Mouse (Mus musculus) kidney, adult 18-20 months (tissue): ENCODE data around the gene Psme1.

ENCODE experiments used
- DNase-seq: peaks from one replicate; pipeline ENCODE4 v3.0.0; 2021

The Psme1 gene

DNA sequence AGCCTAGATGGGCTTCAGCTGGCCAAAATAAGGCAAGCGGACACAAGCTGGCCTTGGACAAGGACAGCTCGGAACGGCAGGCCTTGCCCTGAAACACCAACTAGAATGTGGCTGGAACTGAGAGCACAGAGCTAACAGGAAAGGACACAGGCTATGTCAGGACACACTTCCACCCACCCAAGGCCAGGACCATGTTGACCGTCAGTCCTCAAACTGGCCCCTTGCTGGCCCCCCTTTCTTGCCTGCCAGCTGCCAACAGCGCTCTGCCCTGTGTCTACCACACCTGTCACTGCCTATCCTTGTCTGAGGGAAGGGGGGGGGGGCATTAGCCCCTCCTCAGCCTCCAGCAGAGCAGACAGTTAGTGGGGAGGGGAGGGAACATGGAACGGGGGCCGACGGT, 2.6 kb upstream of the Psme1 start, which contains the start of gene Fitm1:
TSS of gene Fitm1 (plus strand) at position 316 of the 400 bp plus-strand sequence.
- DNase-seq, result no peak

DNA sequence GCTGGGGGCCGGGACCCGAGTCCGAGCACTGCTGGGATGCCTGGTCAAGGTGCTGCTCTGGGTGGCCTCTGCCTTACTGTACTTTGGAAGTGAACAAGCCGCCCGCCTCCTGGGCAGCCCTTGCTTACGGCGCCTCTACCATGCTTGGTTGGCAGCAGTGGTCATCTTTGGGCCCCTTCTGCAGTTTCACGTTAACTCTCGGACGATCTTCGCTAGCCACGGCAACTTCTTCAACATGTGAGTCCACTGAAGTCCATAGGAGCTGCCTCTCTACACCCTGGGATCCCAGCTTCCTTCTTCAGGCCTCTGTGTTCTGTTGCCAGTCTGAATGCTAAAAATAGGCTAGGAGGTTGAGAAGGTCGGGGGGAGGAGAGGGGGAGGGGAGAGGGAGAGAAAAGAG, 2.2 kb upstream of the Psme1 start:
- DNase-seq, result peak; percentile 53

DNA sequence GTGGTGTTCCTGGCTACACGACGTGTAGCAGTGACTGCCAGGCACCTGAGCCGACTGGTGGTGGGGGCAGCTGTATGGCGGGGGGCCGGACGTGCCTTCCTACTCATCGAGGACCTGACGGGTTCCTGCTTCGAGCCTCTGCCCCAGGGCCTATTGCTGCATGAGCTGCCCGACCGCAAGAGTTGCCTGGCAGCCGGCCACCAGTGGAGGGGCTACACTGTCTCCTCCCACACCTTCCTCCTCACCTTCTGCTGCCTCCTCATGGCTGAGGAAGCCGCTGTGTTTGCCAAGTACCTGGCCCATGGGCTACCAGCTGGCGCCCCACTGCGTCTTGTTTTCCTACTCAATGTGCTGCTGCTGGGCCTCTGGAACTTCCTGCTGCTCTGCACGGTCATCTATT, 1.5 kb upstream of the Psme1 start:
- peak; percentile 27 for DNase-seq

DNA sequence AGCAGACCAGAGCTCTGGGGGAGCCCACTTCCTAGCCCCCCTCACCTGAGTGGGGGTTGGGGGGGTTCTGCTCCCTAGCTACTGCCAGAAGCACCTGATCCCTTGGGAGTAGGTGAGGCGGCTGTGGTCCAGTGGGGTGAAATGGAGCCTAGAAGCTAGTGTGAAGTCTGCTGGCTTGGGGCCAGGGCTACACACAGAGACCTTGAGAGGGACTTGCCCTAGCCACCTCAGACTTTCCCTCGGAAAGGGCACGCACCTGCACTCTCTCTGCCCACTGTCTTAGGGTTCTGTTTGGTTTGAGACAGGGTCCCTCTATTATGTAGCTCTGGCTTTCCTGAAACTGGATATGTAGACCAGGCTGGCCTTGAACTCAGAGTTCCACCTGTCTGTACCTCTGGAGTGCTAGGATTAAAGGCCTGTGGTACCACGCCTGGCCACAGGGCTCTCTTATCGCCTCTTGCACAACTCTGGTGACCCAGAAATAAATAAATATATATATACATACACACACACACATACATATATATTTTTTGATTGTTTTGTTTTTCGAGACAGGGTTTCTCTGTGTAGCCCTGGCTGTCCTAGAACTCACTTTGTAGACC, 846 bp downstream of the Psme1 start:
- DNase-seq, result peak; percentile 78

DNA sequence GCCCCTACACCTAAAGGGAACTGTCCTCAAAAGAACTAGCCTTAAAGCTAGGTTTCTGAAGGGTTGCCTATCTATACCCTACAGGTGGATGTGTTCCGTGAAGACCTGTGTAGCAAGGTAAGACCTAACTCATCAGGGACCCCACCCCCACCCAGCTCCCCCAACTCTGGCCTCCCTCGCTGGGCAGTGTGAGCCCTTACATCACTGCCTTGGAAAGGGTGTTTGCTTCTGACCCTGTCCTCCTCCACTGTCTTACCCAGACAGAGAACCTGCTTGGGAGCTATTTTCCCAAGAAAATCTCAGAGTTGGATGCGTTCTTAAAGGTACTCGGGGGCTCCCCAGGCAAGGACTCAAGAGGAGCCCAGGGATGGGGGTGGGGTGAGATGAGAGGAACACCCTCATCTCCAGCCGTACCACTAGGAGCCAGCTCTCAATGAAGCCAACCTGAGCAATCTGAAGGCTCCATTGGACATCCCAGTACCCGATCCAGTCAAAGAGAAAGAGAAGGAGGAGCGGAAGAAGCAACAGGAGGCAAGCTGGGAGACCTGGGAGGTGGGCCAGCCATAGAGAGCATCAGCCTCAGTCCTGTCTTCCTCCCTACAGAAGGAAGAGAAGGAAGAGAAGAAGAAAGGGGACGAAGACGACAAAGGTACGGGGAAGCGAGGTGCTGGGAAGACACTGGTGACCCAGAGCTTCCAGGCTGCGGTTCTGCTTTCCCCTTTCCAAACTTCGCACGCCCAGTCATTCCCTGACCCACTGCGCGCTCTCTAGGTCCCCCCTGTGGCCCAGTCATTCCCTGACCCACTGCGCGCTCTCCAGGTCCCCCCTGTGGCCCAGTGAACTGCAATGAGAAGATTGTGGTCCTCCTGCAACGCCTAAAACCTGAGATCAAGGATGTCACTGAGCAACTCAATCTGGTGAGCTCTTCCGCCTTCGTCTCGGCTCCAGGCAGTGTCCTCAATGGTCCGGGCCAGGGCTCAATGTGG, 1.9 kb downstream of the Psme1 start:
- no peak for DNase-seq

DNA sequence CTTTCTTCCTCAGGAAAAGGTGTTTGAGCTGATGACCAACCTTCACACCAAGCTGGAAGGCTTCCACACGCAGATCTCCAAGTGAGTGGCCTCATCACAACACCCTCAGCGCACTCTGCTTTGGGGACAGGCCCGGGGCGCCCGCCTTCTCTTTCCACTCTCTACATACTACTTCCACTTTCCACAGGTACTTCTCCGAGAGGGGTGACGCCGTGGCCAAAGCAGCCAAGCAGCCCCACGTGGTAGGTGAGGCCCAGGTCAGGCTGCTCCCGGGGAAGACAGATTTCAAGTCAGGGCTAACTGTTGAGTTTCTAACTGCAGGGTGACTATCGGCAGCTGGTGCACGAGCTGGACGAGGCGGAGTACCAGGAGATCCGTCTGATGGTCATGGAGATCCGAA, 2.8 kb downstream of the Psme1 start:
- no peak for DNase-seq

DNA sequence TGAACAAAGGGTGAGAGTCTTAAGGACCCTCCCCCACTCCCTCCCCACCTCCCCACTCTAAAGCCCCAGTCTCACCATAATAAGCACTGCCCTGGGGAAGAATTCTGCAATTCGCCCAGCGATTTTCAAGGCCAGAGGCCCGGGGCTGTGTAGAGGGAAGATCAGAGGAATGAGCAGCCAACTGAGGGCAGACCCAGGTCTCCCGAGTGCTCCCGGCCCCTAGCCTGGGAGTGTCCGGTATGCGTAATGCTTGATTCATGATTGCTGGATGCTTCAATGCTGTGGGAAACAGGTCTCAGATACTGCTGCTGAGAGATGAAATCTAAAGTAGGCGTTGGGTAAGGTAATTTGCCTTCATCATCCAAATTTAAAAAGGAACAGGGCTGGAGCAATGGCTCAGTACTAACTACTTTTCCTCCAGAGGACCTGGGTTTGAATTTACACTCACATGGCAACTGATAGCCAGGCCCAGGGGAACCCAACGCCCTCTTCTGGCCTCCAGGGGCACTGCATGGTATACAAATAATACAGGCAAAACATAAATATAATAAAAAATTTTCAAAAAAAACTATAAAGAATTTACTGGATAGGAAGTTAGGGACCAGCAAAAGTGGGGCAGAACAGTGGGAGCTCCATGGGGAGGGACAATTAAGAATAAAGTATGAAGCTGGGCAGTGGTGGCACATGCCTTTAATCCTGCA, 4.2 kb downstream of the Psme1 start:
- no peak for DNase-seq

DNA sequence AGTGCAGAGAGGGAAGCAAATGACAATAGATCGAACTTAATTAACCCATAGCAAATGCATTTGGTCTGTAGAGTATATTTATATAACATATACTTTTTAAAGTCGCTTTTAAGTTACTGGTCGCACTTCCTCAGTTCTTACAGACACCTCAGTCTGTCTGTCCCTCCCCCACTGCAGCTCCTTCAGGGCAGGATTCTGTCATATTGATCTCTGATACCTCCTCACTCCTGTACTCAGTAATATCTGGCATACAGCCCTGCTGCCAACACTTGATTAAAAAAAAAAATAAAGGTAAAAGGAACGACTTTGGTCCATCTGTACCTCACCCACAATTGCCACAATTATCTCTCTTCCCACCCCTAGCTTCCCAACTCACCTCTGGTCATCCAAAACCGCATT, 6.4 kb downstream of the Psme1 start:
- DNase-seq, result no peak

DNA sequence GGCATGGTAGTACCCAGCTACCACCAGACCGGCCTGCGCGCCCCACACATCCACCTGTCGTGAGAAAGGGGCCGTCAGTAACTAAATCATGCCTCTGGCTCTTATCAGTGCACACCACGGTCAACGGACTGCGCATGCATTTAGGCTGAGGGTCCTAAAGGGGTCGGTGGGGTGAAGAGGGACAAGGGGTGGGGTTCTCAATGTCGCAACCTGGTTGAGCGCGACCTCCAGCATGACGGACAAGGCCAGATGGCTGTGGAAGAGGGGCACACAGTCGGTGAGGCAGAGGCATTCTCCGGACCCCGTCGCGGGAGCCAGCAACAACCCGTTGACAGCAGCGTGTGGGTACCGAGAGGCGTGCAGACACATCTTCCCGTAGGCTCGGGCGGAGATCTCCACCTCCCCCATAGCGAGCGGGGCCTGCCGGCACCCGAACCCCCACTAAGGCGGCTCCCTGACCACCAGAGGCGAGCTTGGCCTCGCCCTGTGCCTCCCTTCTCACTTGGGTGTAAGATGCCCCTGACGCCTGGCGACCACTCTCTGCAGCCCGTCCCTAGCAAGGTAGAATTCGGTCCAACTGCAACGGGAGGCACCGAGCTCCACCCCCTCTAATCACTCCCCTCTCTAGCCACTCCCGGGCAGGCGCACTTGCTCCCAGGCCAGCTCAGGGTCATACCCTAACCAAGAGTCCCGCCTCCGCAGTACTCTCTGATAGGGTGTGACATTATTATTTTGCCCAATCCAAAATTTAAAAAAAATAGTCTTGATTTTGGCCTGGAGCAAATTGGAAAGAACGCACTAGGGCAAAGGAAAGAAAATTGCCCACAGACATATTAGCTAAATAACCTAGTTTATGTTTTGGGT, 7.0 kb downstream of the Psme1 start, which contains the start of gene Emc9:
TSS of gene Emc9 (minus strand) at position 601 of the 864 bp plus-strand sequence.
- DNase-seq, result peak; percentile 84

DNA sequence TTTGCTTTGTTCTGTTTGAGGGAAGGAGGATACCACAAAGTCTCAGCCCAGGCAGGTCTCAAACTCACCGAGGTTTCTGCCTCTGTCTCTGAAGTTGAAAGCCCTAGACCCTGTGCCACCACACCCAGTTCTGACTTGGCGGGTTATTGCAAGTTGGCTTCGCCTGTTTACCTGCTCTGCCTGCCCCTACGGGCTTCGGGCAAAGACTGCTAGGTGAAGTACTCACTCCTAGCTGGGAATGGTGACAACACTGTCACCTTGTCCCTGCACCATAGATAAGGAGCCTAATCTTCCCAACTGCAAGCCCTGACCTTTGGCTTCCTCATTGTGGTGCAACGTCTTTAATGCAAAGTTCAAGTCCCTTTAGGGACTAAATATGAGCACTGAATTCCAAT, 7.6 kb downstream of the Psme1 start:
- DNase-seq, result no peak

DNA sequence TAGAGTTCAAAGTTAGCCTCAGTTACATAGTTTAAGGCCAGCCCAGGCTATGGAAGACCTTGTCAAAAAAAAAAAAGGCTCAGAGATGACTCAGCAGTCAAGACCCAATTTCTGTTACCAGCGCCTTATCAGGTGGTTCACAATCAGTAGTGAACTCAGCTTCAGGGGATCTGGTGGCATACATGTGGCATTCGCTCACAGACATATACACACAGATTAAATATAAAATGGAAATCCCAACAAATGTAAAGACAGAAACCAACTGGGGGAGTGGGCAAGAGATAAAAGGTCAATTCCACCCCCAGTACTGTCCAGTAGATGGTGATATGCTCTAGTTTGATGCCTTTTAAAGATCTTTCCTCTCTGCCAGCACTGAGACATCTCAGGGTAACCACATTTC, 8.2 kb downstream of the Psme1 start:
- no peak for DNase-seq

DNA sequence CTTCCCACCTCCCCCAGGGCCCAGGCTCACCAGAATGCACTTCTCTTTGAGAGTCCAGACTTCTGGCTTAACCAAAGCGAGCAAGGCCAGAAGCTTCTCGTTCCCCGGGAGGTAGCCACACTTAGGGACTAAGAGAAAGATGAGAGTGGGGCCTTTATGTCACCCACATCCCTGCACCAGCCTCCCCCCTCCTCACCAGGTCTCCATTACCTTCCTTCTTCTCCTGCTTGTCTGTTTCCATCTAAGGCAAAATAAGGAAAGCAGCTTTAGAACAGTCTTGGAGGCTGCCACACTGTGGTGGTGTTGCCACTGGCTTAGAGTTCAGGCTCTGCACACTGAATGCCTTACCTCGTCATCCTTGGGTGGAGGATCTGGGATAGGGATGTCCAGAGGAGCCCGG, 11.3 kb downstream of the Psme1 start:
- DNase-seq, result no peak

DNA sequence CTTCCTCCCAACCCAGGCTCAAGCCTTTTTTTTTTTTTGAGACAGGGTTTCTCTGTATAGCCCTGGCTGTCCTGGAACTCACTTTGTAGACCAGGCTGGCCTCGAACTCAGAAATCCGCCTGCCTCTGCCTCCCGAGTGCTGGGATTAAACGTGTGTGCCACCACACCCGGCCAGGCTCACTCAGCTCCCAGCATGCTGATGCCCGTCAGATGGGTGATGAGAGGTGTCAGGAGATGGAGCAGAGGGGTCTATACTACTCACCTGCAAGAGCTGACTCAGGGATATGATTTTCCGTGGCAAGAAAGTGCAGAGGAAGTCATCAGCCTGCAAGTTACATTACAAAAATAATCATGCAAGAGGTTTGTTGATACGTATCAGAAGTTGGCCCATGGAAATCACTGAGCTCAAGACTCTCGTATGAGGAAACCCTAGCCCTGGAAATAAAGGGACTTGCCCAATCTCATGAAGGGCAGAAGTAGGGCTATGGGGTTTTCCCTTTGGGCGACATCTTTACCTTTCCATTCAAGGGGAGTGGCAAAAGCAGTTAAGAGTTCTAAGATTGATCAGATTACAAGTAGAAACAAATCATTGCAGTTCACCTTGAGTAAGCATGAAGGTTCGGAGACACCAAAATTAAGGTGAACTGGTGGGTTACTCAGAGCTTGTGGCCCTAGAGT, 12.0 kb downstream of the Psme1 start:
- DNase-seq, result no peak

DNA sequence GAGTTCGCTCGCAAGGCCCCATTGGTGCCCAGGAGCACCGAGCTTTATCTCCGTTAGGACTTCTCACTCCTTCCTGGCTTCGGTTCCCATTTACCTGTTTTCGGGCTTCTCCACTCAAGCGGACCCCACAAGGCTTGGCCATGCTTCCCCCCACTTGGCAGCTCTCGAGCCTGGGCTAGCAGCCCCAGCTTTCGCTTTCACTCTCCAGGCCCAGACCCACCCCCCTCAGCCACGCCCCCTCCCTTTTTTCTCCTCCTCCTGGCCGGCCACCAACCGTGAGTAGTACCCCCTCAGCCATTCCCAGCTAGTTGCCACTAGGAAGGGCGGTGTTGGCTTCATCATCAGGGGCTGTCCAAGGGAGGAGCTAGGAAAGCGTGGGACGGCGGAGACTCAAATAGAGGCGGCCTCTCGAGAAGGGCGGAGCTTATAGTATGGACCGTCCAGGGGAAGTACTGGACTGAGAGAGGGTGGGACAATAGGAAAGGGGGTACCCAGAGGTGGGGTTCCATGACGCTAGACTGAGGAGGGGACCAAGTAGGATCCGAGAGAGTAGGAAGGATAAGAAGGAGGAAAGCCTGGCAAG, 12.9 kb downstream of the Psme1 start, which contains the start of gene Psme2:
TSS of gene Psme2 (minus strand) at position 366 of the 583 bp plus-strand sequence.
- DNase-seq, result peak; percentile 93

DNA sequence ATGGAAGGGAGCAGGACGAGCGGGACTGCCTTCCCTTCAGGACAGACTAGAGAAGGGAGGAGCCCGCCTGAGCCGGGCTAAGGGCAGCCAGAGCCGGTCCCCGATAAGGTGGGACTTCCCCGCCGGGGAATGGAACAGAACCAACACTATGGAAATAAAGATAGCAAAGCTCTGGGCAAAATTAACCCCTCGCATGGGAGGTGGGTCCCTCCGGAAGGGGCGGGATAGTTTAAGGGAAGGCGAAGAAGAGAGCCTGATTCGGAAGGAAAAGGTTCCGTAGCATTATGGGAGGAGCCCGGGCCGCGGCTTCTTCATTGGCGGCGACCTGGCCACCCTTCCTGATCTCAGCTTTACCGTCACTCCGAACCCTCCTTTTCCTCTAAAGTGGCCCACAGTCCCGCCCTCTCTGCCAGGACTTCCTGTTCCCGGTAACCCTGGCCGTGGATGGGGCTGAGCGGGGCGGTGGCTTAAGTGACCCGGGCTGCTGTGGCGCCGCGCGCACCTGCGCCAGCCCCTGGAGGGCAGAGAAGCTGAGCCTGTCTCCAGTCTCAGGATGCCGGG, 13.5 kb downstream of the Psme1 start, which contains the start of gene Rnf31:
TSS of gene Rnf31 (plus strand) at position 378 of the 561 bp plus-strand sequence.
- peak; percentile 95 for DNase-seq

DNA sequence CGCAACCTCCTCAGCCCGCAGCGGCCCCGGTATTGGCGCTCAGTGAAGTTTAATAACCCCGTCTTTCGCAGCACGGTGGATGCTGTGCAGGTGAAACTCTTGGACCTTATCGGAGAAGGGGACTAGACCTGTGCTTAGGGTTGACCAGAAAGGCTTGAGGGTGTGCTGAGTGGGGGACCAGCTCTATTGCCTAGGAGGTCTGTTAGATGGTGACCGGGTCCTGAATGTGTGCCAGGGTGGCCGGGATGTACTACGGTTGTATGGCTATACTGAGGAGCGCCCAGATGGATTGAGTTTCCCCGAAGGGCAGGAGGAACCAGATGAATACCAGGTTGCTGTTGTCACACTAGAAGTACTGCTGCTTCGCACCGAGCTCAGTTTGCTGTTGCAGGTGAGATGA, 14.3 kb downstream of the Psme1 start:
- no peak for DNase-seq

DNA sequence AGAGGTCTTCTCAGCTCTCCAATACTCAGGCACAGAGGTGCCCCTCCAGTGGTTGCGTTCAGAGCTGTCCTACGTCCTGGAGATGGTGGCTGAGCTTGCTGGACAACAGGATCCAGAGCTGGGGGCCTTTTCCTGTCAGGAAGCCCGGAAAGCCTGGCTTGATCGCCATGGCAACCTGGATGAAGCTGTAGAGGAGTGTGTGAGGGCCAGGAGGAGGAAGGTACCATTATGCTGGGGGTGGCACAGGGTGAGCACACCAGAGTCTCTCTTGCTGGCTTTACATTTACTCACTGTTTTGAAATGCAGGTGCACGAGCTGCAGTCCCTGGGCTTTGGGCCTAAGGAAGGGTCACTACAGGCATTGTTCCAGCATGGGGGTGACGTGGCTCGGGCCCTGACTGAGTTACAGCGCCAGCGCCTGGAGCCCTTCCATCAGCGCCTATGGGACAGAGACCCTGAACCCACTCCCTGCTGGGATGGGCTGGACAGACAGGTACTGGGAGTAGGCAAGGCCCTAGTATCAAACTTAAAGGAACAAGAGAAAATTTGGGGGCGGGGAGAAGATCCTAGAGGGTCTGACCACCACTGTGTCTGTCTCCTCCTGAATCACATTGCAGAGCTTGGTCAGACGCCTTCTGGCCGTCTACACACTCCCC, 18.2 kb downstream of the Psme1 start:
- no peak for DNase-seq

DNA sequence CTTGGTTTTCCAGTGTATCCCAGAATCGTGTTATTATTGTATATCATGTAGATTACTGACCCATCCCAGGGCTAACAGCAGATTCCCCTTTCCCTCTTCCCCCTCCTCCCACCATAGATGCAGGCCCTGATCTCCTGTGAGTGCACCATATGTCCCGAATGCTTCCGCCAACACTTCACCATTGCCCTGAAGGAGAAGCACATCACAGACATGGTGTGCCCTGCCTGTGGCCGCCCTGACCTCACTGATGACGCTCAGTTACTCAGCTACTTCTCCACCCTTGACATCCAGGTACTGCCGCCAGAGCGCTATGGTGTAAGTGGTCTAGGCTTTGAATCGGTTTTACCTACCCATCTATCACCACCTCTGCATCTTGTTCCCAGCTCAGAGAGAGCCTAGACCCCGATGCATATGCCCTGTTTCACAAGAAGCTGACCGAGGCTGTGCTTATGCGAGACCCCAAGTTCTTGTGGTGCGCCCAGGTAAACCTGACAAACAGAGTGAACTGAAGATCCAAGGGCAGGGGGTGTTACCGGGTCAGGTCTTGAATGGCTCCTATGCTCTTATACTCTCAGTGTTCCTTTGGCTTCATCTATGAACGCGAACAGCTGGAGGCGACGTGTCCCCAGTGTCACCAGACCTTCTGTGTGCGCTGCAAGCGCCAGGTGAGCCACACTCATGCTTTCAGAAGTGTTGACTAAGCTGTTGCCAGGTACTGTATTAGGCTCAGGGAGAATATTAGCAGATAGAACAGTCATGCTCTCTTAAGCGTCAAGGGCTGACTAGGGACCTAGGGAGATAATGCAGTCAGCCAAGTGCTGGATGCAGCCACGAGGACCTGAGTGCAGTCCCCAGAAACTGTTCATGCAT, 20.8 kb downstream of the Psme1 start:
- no peak for DNase-seq

DNA sequence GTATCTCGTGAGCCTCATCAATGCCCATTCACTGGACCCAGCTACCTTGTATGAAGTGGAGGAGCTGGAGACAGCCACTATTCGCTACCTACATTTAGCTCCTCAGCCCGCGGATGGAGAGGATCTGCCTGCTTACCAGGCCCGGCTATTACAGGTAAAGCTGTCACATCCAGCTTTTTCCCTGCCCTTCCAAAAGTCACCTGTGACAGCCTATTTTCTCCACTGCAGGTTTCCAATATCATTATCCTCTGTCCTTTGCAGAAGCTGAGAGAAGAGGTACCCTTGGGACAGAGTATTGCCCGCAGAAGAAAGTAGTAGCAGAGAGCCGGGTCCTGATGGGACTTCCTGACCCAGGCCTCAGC, 25.3 kb downstream of the Psme1 start, which contains the start of gene Irf9:
TSS of gene Irf9 (plus strand) at position 301 of the 362 bp plus-strand sequence.
- no peak for DNase-seq
